Mouse (Mus musculus) v-Abl transformed pro-B cells (cell line): ENCODE results near the gene Oprm1.

Experiments
- in situ Hi-C, 2 experiments: fragments of 400-800 bp; cut with MboI; formaldehyde crosslinking; loops; one replicate each; pipeline ENCODE4 v1.15.1; 2025; ENCODE audit not compliant: unreplicated experiment in 2 of 2

The Oprm1 gene

GRCm38 (mm10) chr10:6967588-6968242, 209.4 kb downstream of the Oprm1 start:
- in situ Hi-C loops = no loop called here

- in situ Hi-C loops = no loop called here
Measured at GRCm38 (mm10) chr10:6968334-6968733, 210.0 kb downstream of the Oprm1 start.

DNA sequence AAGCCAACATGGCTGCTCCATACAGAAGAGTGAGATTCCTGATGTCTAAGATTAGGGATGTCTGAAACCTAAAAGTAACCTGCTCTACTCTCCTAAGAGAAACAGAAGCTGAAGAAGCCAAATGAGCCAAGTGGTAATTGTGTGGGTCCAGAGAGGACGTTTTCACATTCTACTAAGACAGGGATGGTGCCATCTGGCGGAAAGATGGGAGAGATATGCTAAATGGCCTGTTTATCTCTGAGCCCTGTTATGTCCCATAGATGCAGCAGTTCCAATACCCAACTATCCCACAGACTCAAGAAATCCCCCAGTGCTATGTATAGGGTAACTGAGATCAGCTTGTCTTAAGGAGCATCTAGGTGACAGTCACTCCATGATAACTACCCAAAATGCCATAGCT, 219.5 kb downstream of the Oprm1 start:
- in situ Hi-C loops = loop anchor here (10.0 to 25.0 kb wide), 2 partner anchors 859 to 1163 kb away; partner anchors contain the start of gene Zc3h12d (in 1 of the 2)

GRCm38 (mm10) chr10:6978733-6979132, 220.4 kb downstream of the Oprm1 start:
- in situ Hi-C loops = loop anchor here (10.0 to 25.0 kb wide), 2 partner anchors 859 to 1164 kb away; partner anchors contain the start of gene Zc3h12d (in 1 of the 2)

GRCm38 (mm10) chr10:6979216-6979615, 220.9 kb downstream of the Oprm1 start:
- in situ Hi-C loops = loop anchor here (10.0 to 25.0 kb wide), 2 partner anchors 858 to 1164 kb away; partner anchors contain the start of gene Zc3h12d (in 1 of the 2)

- in situ Hi-C loops = loop anchor here (10.0 to 25.0 kb wide), 3 partner anchors 858 to 1165 kb away; partner anchors contain the start of gene Zc3h12d (in 1 of the 2)
Measured at GRCm38 (mm10) chr10:6979789-6980188, 221.5 kb downstream of the Oprm1 start.

DNA sequence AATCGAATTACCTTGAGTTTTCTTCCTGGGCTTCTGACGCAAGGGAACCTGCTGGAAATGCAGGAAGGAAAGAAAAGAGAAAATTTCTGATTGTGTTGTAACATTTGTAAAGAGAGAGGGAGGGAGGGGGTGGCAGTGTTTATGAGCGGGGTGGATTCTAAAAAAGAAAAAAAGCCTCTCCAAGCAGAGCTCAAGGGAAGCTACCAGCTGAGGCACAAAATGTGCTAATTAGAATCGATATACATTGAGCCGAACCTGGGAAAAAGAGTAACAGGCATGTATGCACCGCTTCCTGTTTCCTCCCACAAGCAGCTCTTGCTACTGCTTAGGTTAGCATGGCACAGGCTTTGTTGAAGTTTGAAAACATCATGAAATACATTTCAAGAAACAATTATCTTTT, 221.9 kb downstream of the Oprm1 start:
- in situ Hi-C loops = loop anchor here (10.0 to 25.0 kb wide), 2 partner anchors 857 to 865 kb away; partner anchors contain the start of gene Zc3h12d (in 1 of the 2)

DNA sequence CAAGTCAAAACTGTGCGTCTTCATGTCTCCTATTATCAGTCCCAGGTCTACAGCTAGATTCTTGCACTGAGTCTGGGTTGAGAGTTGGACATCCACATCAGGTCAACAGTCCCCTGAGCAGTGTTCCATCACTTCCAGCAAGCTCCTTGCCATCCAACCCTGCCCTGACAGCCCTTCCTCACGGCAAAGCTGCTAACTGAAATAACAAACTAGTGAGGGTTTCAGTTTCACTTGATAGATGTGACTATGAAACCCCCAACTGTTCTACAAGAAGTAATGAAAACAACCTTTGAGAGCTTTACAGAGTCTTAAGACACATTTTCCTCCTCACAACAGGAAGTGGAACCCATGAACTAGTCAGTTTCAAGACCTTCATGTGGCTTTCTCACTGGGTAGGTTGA, 224.4 kb downstream of the Oprm1 start:
- in situ Hi-C loops = loop anchor here (10.0 to 25.0 kb wide), 2 partner anchors 855 to 862 kb away; partner anchors contain the start of gene Zc3h12d (in 1 of the 2)

- in situ Hi-C loops = loop anchor here (10.0 to 25.0 kb wide), 2 partner anchors 854 to 861 kb away; partner anchors contain the start of gene Zc3h12d (in 1 of the 2)
Measured at GRCm38 (mm10) chr10:6983431-6983830, 225.1 kb downstream of the Oprm1 start.

- in situ Hi-C loops = loop anchor here (10.0 to 25.0 kb wide), 2 partner anchors 851 to 859 kb away; partner anchors contain the start of gene Zc3h12d (in 1 of the 2)
Measured at GRCm38 (mm10) chr10:6986246-6986645, 227.9 kb downstream of the Oprm1 start.

- in situ Hi-C loops = loop anchor here (10.0 to 25.0 kb wide), 2 partner anchors 850 to 857 kb away; partner anchors contain the start of gene Zc3h12d (in 1 of the 2)
Measured at GRCm38 (mm10) chr10:6987399-6988098, 229.2 kb downstream of the Oprm1 start.

DNA sequence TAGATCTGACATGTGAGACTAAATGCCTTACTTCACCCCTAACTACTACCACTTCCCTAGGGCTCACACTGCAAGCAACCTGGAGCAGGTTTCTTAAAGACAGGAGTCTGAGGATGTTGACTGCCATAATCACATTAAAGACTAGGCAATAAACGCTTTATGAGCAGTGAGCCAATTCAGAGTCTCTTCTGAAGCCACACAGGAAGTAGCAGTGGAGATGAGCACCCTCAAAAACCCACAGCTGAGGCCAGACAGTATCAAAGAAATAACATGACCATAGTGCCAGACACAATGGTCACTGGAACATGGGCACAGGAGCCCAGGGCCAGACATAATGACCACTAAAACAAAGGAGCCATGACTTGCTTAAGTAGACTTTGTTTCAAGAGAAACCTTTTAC, 230.2 kb downstream of the Oprm1 start:
- in situ Hi-C loops = loop anchor here (10.0 to 25.0 kb wide), 2 partner anchors 849 to 856 kb away; partner anchors contain the start of gene Zc3h12d (in 1 of the 2)

- in situ Hi-C loops = loop anchor here in 1 of 2 experiments (25.0 kb wide), 1 partner anchor 840 kb away; the partner anchor contains the start of gene Zc3h12d
Measured at GRCm38 (mm10) chr10:6996895-6997294, 238.6 kb downstream of the Oprm1 start.

GRCm38 (mm10) chr10:6998576-6999250, 240.4 kb downstream of the Oprm1 start:
- in situ Hi-C loops = loop anchor here in 1 of 2 experiments (25.0 kb wide), 1 partner anchor 839 kb away; the partner anchor contains the start of gene Zc3h12d

DNA sequence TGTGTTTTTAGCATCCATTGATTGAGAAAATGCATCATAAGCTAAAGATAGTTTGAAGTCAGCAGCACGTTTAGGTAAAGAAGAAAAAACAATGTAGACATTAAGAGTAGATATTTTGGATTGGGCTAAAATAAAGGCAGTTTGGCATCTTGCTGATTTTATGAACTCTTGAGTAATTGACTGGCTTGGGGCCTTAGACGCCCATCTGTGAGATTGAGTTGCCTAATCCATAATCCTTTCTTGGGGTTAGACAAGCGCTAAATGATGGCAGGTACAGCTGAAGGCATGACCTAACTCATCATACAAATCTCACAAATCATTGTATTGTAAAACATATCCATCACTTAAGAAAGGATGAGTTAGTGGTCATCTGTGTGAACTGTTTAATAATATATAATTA, 241.0 kb downstream of the Oprm1 start:
- in situ Hi-C loops = loop anchor here in 1 of 2 experiments (25.0 kb wide), 1 partner anchor 838 kb away; the partner anchor contains the start of gene Zc3h12d

DNA sequence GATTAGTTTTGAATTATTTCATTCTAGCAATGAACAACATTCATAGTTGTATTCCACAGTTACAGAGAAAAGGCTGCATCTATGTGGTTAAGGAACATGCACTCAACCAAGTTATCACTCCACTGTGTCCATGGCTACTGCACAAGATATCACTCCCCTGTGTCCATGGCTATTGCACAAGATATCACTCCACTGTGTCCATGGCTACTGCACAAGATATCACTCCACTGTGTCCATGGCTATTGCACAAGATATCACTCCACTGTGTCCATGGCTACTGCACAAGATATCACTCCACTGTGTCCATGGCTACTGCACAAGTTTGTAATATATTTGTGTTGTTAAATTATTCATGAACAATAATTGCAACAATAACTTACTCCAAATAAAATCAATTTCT, 245.6 kb downstream of the Oprm1 start:
- in situ Hi-C loops = loop anchor here in 1 of 2 experiments (10.0 kb wide), 1 partner anchor 49 kb away; no protein-coding TSS in a partner anchor

- in situ Hi-C loops = loop anchor here (5.0 to 10.0 kb wide), 2 partner anchors 50 to 118 kb away; no protein-coding TSS in a partner anchor
Measured at GRCm38 (mm10) chr10:7004980-7005538, 246.8 kb downstream of the Oprm1 start.

DNA sequence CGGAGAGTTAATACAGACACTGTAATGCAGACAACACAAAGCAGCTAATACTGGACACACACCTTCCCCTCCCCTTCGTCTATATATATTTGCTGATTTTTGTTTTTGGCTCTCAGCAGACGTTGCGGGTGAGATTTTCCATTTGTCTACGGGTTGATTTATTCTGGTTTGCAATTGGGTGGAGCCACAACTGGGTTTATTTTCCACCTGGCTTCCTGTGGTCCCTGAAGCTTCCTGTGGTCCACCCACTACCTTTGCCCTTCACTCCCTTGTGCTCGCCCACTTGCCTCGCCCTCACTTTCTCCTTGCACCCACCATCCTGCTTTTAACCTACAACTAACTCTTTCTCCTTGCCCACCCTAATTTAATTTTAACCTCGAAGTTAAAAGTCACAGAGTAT, 252.2 kb downstream of the Oprm1 start:
- in situ Hi-C loops = no loop called here

- in situ Hi-C loops = no loop called here
Measured at GRCm38 (mm10) chr10:7015199-7015598, 256.9 kb downstream of the Oprm1 start.
